In the genomic region with DNA sequence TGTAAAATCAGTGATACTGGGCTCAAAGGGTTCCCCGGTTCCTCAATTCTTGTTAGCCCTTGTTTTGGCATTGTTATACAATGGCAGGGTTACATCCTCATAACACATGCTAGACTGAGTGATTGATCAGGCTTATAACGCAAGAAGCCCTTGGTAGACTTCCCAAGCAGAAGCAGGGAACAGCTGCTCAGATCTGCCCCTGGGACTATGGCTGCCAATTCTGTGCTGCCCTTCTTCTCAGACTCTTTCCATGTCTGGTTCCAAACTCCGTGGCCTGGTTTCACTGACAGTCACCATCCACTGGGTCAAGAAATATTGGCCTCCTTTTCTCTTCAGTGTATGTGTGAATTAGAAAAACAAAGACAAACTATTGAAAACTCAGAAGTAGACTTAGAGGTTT, we compare ENCODE assay signal across 13 mouse cellular contexts. TPM values are rescaled to one million over a fixed set of nuclear protein-coding genes. Genes with fewer than 3 reads are reported as not detected.
"Had no signal": no experiment of that assay in that cellular context is flagged by ENCODE, and none has a peak within 500 bp of the region (broad histone marks: within the 10 kb centered on the region; RNA-seq: fewer than 3 reads in every experiment).

No protein-coding gene starts in this region.

- H3K27ac ChIP-seq: kidney, postnatal 0 days; layer of hippocampus, adult 2 months; liver, embryonic 13.5 days; stomach, postnatal 0 days had no signal

- H3K4me3 ChIP-seq: layer of hippocampus, adult 2 months; liver, embryonic 13.5 days had no signal

- DNase-seq: kidney, adult 2 months; kidney, postnatal 25 days; layer of hippocampus, adult 9-11 months; liver, embryonic 13.5 days; lung, embryonic 14.5 days; midbrain, embryonic 14.5 days; thymus, adult 2 months; thymus, postnatal 14 days; thymus, postnatal 4 days had no signal

RNA-seq across cellular contexts. Expression of a gene that starts 46.5 kb away (rescaled TPM):
- total RNA-seq: megakaryocyte-erythroid progenitor cell, adult 5-6 weeks had no signal
